Mouse (Mus musculus) frontal cortex, adult 2 months (tissue): ENCODE results near the gene Cbx7. TPM values are rescaled to one million over a fixed set of nuclear protein-coding genes. Genes with fewer than 3 reads are reported as not detected.
"Not testable (repeated sequence)": the region's sequence is repeated elsewhere in the genome, so short reads cannot be mapped to it uniquely, and the experiment has no call there.

ENCODE experiments used
- DNase-seq, 2 experiments: peaks; one replicate each; pipeline ENCODE4 v3.0.0; 2022; ENCODE audit warnings: low spot score in 1 of 2; ENCODE audit errors: extremely low spot score in 1 of 2
- polyA plus RNA-seq: library from polyadenylated mRNA; depleted of rRNA; stranded (reverse); fragments of >200 nt; gene quantifications from 2 replicates; pipeline ENCODE4 v1.2.3, GENCODE M21; 2012

Gene Cbx7
- polyA plus RNA-seq, 1 experiment: 58.6 TPM

DNA sequence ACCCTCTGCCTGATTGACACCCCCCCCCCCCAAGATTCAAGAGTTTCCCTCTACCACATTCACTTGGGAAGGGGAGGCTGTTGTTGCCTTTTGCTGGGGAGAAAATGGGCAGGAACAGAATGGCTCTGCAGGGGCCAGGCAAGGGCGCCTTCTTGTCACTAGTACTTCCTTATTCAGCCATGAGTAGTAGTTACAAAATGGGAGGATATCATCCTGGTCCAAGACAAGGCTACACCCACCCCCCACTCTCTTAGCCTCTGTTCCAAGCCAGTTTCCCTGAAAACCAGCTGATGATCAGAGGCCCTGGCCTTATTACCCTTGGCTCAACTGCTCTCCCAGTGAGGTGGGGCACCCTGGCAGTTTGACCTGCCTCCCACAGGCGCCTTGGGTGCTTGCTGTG lies 42.2 kb downstream of the Cbx7 start:
- no peak for DNase-seq

DNA sequence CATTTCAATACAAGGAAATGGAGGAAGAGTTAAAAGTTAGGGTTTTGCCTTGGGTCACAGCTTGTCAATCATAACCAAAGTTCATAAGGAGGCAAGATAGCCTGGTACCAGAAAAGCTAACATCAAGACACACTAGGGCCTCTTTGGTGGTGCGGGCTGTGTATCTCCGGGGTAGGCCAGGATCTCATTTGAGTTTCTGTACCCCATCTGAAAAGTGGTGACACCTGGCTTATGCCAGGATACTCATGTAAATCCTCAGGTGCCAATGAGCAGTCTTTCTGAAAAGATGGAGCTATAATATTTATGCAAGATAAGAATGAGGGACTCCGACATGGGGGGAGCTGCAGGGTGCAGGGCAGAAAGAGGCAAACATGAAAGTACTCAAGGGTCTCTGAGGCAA lies 42.6 kb downstream of the Cbx7 start:
- no peak for DNase-seq

DNA sequence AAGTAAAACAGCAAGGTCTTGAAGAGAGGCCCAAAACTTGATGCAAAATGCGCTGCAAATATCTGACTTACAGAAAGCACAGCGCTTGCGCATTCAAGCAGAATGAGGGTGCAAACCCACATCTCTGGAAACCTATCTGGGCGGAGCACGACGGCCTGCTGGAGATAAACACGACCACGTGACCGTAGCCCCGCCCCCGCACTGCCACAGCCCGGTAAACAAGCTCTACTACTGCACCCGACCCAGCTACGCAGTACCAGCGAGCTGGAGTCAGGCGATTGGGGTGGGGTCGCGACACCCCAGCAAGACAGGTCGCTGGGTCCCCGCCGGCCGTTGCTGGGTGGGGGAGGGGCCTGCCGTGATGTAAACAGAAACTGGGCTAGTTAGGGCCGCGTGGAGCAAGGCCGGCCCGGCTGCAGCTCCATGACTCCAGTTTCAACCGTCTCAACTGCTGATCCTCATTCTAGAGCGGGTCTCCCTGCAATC lies 43.2 kb downstream of the Cbx7 start:
- DNase-seq: peak; percentile 88 to 93

DNA sequence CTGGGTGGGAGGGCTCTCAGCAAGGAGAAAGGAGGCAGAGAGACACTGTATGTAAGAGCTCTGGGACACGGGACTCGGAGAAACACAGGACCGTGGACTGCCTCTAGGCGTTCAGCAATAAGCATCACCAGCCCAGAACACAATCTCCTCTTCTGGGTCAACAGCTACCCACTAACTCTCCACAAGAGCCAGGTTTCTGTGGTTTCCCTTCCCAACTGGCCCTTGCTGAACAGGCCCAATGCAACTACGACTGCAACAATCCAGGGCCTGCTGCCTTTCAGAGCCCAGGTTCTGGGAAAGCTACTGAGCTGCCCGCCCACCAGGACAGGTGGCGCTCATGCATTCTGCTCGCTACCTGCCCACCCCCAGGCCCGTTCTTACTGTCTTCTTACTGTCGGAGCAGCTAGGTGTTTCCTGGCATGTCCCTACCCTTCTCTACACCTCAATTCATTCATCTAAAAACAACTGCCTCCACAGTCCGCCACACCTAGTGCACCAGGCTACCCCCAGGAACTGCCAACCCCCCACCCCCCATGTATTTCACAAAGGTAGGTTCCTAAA lies 44.0 kb downstream of the Cbx7 start:
- DNase-seq: no peak

DNA sequence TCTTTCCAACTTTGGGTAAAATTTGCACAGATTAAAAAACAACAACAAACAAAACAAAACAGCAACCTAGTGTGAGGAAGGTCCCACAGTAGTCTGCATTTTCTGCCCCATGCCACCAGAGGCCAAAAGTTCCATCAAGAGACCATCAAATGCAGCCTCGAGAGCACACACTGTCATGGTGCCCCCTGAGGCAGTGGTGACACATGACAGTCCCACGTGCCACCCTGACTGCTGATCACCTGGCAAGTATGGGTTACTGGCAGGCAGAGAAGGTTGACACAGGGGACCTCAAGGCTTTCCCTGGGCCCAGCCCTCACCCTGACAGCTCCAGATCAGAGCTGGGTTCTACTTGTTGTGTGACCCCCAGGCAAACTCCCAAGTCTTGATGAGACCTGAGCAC lies 51.1 kb downstream of the Cbx7 start:
- DNase-seq: no peak

DNA sequence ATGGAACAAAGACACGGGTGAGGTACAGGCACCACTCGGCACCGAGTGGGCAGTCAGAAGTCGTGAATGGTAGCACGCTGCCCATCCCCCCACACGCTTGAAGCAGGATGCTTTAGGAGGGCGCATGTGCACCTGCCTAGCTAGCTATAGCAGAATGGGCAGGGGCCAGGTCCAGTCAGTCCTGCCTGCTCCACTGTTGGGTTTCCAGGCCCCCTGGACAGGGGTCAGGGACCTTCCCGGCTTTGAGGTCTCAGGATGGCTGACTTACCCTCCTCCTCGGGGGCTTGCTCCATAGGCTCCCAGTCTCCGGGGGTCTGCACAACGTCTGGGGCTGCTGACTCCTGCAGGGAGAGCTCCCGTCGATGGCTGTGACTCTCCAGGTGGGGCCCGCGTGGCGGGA lies 52.4 kb downstream of the Cbx7 start:
- DNase-seq: no peak

DNA sequence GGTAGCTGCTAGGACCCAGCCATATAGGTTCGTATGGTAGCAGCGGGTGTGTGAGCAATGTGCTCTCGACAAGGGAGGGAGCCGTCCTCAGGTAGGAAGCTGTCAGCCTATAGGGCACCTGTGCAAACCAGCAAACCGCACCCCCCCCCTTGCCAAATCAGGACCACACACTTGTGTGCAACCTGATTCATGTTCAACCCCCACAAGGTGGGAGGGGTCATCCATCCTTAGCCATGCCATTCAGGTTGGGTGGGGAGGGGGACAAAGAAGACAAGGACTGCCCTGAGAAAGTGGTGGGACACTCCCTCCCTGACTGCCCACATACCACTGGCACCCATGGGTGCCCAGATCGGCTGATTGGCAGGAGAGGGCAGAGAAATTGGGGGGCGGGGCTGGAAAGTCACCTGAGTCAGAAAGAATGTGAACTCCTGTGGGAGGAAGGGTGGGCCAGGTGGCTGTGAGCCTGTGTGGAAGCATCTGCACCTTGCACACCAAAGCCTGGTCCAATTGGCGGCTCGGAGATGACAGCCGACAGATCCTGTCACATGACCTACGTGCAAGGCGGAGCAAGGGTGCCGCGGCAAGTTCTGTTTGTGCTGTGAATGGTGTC lies 53.7 kb downstream of the Cbx7 start:
- no peak for DNase-seq

DNA sequence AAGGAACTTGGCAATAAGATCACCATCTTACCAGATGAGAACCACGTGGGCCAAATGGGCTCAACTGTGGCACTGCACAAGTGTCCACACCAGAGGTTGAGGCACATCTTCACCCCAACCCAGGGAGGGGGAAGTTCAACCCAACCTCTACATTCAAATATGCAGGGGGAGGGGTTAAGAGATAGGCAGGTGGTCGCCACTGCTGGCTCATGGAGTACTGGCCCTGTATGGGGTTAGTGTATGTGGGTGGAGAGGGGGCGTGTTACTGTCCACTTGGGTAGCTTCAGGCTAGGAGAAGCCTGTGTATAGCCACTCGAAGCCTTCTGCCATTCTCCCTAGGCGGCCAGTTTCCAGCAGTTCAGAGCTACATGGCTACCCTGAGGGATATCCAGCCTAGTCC lies 54.8 kb downstream of the Cbx7 start:
- no peak for DNase-seq

DNA sequence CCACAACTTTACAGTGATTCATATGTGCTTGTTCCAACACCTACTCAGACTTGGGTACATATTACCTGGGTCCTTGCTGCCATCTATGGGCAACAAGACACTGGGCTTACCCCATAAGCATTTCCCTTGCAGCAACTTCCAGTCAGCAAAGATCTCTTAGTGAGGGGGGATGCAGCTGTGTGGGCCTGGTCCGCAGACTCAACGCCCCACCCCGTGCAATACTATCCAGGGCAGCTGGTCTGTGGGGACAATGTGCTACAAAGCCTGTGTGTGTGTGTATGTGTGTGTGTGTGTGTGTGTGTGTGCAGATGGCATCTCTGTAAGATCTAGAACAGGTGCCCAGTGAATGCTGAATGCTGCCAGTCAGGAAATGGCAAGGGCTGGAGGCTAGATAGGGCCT lies 56.6 kb downstream of the Cbx7 start:
- peak in 1 of 2 experiments; percentile 60 for DNase-seq

DNA sequence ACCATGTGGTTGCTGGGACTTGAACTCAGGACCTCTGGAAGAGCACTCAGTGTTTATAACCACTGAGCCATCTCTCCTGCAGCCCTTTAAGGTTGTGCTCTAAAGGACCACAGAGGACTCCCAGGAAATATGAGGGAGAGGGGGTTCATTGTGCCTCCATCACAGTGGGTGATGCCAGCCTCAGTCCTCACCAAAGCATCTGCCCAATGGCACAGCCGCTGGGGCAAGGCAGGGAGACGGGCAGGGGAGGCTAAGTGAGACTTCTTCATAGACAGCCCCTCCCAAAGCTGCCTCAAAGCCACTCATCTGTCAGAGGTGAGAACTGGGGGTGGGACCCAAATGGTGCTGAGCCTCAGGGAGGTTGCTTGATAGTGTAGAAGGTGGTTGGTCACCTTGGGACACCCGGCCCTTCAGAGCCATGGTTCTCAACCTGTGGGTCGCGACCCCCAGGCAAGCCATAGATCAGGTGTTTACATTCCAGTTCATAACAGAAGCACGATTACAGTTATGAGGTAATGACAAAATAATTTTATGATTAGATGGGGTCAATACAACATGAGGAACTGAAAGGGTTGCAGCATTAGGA lies 57.1 kb downstream of the Cbx7 start:
- no peak for DNase-seq

DNA sequence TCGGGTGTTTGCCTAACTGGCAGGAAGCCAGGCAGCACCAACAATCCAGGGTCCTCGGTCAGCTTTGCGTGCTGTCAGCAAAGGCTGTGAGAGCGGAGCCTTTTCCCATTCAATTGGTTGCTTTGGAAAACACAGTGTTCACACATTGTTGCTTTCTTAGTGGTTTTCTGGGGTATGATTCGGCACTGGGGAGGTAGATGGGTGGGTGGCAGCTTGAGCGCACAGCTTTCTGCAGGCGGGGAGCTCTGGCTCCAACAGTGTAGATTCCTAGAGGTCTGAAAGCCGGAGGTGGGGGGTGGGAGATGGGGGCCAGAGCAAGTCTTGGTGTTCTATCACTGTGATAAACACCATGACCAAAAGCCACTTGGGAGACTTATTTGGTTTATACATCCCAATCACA lies 59.6 kb downstream of the Cbx7 start:
- DNase-seq: no peak

DNA sequence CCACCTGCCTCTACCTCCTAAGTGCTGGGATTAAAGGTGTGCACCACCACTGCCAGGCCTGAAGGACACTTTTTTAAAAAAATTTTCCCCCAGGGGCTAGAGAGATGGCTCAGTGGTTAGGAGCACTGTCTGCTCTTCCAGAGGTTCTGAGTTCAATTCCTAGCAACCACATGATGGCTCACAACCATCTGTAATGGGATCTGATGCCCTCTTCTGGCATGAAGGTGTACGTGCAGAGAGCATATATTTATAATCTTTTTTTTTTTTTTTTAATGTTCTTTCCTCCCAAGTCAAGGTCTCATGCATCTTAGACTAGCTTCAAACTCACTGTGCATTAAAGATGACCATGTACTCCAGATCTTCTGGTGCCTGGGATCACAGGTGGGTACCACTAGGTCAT lies 60.1 kb downstream of the Cbx7 start:
- DNase-seq: not testable (repeated sequence)

DNA sequence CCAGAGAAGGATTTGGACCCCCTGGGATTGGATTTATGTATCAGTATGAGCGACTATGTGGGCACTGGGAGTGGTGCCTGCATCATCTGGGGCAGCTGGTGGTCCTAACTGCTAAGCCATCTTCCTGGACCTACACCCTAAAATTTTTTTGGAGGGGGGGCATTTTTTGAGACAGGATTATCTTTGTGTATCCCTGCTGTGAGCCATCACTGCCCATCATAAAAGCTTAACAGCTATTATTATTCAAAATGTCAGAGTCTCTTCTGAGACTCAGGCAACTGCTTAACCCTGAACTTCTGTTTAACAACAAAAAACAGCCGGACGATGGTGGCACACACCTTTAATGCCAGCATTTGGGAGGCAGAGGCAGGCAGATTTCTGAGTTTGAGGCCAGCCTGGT lies 61.9 kb downstream of the Cbx7 start:
- not testable (repeated sequence) for DNase-seq

DNA sequence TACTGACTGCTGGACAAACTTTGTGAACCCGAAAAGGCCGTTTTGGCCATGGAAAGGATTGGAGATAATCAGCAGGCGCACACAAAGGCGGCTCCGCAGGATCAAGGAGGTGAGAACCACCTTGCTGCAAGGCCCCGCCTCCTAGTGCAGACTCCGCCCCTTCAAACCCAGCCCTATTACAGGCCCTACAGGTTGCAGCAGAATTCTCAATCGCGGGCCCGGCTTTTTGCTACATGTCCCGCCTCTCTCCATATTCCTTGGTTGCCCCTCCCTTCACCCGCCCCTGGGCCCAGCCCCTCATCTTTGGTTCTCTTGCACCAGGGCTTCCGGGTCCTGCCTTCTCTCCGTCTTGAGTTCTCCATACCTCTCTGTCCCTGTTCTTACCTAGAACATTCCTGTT lies 64.1 kb downstream of the Cbx7 start:
- no peak for DNase-seq

DNA sequence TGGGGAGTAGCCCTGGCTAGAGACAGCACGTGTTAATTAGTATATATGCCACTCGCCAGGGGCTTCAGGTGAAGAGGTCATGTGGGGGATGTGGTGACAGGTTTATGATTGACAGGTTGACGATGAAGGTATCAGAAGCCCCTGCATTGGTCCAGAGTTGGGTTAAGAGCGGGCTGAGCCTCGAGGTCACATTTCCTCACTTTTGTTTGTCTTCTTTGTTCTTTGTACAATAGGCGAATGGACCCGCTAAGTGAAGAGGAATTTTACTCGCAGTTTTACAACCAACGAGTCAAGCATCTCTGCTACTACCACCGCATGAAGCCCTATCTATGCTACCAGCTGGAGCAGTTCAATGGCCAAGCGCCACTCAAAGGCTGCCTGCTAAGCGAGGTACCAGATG lies 65.7 kb downstream of the Cbx7 start:
- no peak for DNase-seq

DNA sequence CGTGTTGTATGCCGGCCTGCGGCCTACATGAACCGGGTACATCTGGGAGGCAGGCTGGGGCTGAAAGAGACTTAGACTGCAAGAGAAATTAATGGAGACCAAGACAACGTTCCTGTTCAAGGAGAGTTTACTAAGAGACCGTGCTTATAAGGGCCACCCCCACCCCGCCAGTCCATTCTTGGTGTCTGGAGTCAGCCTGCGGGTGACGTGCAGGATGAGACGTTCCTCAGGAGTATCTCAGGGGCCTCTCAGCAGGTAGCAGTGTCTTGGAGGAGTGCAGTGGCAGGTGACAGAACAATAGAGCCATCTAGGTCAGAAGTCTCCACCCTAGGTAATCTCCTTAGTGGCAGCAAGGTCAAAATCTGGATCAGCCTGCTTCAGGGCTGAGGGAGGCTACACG lies 66.2 kb downstream of the Cbx7 start:
- DNase-seq: not testable (repeated sequence)

DNA sequence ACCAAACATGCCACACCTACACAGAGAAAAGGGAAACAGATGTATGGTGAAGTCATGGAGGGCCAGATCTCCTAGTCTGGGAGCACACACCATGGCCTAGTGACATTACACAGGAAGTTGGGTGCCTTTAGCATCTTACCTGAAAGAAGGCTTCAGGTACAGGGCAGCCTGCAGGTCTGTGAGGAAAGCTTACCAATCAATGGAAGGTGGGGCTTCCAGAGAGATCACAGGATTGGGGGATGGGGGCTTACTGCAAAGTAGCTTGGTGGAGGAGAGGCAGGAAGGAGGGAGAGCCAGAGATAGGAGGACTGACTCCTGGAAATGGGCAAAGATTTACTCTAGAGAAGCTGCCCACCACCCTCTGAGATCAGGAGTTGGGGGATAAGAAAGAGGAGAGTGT lies 67.0 kb downstream of the Cbx7 start:
- DNase-seq: no peak

DNA sequence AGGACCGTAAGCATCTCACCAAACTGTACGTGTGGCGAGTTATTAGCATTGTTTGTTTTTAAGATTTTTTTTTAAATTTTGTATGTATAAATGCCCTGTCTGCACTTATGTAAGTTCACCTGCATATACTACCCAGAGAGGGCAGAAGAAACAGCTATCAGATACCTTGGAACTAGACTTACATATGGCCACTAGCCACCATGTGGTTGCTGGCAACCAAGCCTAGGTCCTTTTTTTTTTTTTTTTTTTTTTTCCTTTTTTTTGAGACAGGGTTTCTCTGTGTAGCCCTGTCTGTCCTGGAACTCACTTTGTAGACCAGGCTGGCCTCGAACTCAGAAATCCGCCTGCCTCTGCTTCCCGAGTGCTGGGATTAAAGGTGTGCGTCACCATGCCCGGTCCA lies 67.8 kb downstream of the Cbx7 start:
- DNase-seq: not testable (repeated sequence)

DNA sequence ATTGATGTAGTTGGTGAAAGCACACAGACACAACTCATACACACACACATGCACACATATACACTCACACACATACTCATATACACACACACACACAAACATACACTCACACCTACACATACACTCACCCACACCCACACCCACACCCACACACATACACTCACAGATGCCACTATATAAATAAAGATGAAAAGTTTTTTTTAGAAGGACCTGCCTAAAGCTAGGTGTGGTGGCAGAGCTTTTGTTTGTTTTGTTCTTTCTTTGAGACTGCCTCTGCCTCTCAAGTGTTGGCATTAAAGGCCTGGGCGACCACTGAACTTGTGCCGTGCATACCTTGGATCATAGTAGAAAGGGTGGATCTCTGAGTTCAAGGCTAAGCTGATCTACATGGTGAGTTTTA lies 69.5 kb downstream of the Cbx7 start:
- DNase-seq: no peak

DNA sequence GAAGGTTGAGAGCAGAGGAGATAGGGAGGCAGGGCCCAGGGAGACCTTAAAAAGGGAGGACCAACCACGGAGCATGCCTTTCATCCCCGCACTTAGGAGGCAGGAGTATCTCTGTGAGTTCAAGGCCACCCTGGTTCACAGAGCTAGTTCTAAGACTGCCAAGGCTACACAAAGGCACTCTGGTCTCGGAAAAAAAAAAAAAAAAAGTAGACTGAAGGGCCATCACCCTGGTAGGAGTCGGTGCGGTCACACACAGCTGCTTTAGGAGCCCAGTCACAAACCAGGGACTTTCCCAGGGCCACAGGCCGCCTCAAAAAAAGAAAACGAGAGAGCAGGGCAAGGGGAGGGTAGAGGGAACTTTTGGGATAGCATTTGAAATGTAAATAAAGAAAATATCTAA lies 70.2 kb downstream of the Cbx7 start:
- DNase-seq: no peak

DNA sequence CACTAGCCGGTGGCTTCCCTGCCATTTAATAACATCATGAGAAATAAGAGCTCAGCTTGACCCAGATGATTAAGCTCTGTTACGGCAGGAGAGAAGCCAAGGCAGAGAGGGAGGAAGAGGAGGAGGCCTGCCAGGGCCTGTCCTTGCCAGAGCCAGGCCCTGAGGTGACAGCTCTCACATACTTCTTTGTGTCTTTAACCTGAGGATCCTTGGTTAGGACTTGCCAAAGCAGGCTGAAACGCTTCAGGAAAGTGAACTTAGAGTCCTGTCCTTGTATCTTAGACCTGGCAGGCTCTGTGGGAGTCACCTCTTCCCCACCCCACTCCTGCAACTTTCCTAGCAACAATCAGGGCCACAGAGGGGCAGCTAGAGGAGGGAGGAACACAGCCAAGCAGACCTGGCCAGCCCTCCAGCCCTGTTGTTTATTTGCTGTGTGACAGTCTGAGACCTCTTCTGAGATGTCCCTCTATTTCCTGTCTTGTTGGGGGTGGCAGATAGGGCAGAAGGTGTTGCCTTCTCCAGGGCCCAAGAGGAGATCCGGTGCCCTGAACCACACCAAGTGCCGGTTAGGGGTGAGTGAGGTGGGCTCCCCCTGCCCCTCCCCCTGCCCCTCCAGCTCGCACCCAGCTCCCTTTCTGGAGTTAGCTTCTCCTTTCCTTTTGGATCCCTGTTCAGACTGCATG lies 71.0 kb downstream of the Cbx7 start:
- no peak for DNase-seq

DNA sequence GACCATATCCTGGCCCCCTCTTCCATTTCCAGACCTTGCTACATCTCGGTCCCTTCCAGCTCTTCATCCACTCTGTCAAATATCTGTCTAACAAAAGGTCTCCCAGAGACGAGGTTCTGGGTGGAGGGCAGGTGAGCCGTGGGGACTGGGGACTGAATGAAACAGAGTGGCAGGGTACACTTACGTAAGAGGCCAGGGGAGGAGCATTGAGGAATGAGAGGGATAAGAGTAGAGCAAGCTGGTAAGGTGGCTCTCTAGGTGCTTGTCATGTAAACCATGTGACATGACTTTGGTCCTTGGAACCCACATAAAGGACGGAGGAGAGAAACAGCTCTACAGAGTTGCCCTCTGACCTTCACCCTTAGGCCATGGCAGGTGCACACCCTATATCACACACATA lies 71.9 kb downstream of the Cbx7 start:
- no peak for DNase-seq
